Mouse (Mus musculus) neural tube, embryonic 13.5 days (tissue): Measurements from ENCODE around the gene Dnph1. TPM values are rescaled to one million over a fixed set of nuclear protein-coding genes. Genes with fewer than 3 reads are reported as not detected.
A peak's percentile ranks its signal among the peaks of the same experiment; 100 is the strongest.

Experiments used
- ATAC-seq: fragments of 200-750 bp; cut with Nextera tagmentation; 2 replicates; pipeline ENCODE4 v1.8.0; 2017; ENCODE audit warnings: low read depth, mild to moderate bottlenecking, moderate TSS enrichment, moderate library complexity
- H3K27ac ChIP-seq: fragments of 300-500 bp; sonication (generic); replicated peaks from 2 replicates; pipeline ENCODE4 v1.5.1; 2015; ENCODE audit warnings: moderate library complexity, mild to moderate bottlenecking, inconsistent platforms
- H3K27me3 ChIP-seq: fragments of 300-500 bp; sonication (generic); 2 replicates; pipeline ENCODE4 v1.6.1; 2015; ENCODE audit warnings: mild to moderate bottlenecking, inconsistent platforms
- H3K36me3 ChIP-seq: fragments of 300-500 bp; sonication (generic); 2 replicates; pipeline ENCODE4 v1.6.1; 2015; ENCODE audit warnings: mild to moderate bottlenecking, inconsistent platforms
- H3K4me1 ChIP-seq: fragments of 300-500 bp; sonication (generic); replicated peaks from 2 replicates; pipeline ENCODE4 v1.6.1; 2015; ENCODE audit warnings: inconsistent platforms
- H3K4me2 ChIP-seq: fragments of 300-500 bp; sonication (generic); 2 replicates; pipeline ENCODE4 v1.6.1; 2015; ENCODE audit warnings: inconsistent platforms, mild to moderate bottlenecking, moderate library complexity
- H3K4me3 ChIP-seq: fragments of 300-500 bp; sonication (generic); 2 replicates; pipeline ENCODE4 v1.5.1; 2015; ENCODE audit warnings: mild to moderate bottlenecking, inconsistent platforms
- H3K9ac ChIP-seq: fragments of 300-500 bp; sonication (generic); 2 replicates; pipeline ENCODE4 v1.6.1; 2015; ENCODE audit warnings: moderate library complexity, mild to moderate bottlenecking, inconsistent platforms
- H3K9me3 ChIP-seq: fragments of 300-500 bp; sonication (generic); 2 replicates; pipeline ENCODE4 v1.6.1; 2016; ENCODE audit warnings: inconsistent platforms
- WGBS: fragments of 180-500 bp; shearing (Covaris S2); methylation state at CpG from one replicate; pipeline ENCODE4 v1.1.7; 2015; 5-methylcytosine and 5-hydroxymethylcytosine counted together
- polyA plus RNA-seq: library from polyadenylated mRNA; unstranded; fragments of >200 nt; fragmentation: Nextera tagmentation; extraction: Ambion mirVana; gene quantifications from 2 replicates; pipeline ENCODE4 v1.2.1, GENCODE M21; 2015

Dnph1 gene
- polyA plus RNA-seq, 1 experiment from 2014 or later = 19.0 TPM

DNA sequence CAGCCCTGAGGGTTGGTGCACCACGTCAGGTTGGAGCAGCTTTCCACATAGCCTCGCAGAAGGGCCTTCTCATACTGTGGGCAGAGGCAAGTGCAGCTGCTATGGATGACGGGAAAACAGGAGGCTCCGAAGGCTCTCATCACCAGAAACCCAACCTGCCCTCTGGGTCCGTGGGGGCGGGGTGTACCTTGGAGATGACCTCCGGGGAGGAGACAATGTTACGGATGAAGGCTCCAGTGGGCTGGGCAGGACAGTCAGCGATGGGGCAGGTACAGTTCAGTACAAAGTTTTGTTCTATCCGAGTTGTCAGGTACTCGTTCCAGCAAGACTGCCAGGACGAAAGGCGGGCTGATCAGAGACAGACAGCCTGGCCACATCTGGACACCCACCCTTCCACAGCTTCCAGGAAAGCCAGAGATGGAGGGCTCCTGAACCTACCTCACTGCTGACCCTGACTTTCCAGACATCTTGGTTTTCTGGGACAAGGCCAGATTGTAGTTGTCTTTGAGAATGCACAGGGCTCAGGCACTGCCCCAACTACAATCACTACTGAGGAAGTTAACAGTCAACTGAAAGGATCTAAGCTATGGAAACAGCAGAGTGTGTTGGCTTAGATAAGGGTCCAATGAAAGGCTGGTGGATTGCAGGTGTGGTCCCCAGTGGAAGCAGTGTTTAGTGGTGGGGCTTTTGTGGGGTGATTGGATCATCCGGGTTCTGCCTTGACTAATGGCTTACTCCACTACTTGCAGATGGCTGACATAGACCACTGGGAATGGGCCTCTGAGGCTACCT is 7.5 kb downstream of the Dnph1 start:
- Histone ChIP-seq H3K27me3 (no peaks in the 10 kb centered on the region), H3K9ac (no peak overlapping the region), H3K9me3 (no peaks in the 10 kb centered on the region), H3K27ac (no peak overlapping the region), H3K4me3 (no peak overlapping the region), H3K4me1 (no peaks in the 10 kb centered on the region; the same call in 1 of the 2 replicates), H3K36me3 (peaks cover 68% of the 10 kb centered on the region), H3K4me2 (no peak overlapping the region)
- no peak for ATAC-seq
- 87% methylated on average over 14 of the region's 14 CpGs for WGBS

DNA sequence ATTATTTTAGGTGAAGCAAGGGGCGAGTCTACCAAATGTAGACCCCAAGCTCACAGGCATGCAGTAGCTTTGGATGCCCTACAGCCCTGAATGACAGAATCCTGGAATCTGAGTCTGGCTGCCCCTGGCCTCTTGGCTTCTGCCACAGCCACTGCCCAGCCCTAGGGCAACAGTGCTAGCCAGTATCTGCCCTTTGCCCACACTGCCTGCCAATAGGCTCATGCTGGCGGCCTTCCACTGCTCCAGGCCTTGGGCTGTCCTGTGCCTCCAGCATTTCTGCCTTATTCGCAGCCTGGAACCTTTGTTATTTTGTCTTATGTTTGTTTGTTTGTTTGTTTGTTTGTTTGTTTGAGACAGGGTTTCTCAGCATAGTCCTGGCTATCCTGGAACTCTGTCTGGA is 9.1 kb downstream of the Dnph1 start:
- H3K4me1 ChIP-seq = no peaks in the 10 kb centered on the region; the same call in 1 of the 2 replicates
- no peak overlapping the region for H3K27ac ChIP-seq
- 93% methylated on average over 3 of the region's 3 CpGs for WGBS
- no peak overlapping the region for H3K4me2 ChIP-seq
- H3K9me3 ChIP-seq = no peaks in the 10 kb centered on the region
- no peak for ATAC-seq
- no peaks in the 10 kb centered on the region for H3K27me3 ChIP-seq
- H3K4me3 ChIP-seq = no peak overlapping the region
- H3K36me3 ChIP-seq = peaks cover 61% of the 10 kb centered on the region
- no peak overlapping the region for H3K9ac ChIP-seq

DNA sequence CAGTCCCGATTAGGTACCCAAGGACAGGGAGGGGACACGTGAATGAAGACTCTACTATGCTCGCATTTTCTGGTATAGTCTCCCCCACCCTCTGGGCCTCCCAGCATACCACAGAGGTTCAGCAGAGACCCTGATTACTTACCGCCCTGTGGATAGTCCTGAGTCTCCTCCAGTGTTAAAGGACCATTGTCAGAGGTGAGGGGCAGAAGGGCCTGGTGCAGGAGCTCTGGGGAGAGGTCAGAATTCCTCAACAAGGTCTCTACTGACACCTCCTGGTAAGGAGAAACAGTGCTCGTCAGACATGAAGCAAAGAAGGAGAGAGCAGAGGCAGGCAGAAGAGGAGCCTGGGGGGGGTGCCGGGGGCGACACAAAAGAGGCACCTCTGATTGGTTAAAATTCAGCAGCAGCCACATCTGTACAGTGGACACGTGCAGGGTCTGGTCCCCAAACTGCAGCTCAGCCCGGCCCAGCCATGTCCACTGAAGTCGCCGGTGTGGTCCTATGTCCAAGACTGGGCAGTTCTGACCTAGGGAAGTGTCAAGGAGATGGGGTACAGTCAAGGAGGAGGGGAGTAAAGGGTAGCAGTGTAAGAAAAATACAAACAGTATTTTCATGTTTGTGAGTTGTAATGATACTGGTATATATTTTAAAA is 14.7 kb downstream of the Dnph1 start:
- 47% methylated on average over 11 of the region's 11 CpGs for WGBS
- peak overlapping the region; percentile 41; the same call in 1 of the 2 replicates for H3K9ac ChIP-seq
- no peak overlapping the region for H3K27ac ChIP-seq
- H3K9me3 ChIP-seq = no peaks in the 10 kb centered on the region
- no peak overlapping the region for H3K4me2 ChIP-seq
- no peaks in the 10 kb centered on the region; the same call in 1 of the 2 replicates for H3K4me1 ChIP-seq
- H3K36me3 ChIP-seq = peaks cover 32% of the 10 kb centered on the region
- H3K27me3 ChIP-seq = no peaks in the 10 kb centered on the region
- 0 out of 2 replicates have a peak, but pooled peaks have one; percentile 30 for ATAC-seq
- no peak overlapping the region for H3K4me3 ChIP-seq

DNA sequence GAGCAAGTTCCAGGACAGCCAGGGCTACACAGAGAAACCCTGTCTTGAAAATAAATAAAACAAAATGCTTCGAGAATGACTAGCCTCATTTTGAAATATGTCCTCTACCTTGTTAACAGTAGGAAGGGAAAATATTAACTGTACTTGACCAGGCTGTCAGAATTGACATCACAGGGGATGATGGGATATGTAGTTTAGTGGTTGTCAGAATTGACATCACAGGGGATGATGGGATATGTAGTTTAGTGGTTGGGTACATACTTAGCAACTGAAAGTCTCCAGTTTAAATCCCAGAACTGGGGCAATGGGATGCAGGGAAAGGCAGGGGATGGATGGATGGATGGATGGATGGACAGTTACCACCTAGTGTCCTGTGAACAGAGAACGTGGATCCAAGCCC is 16.8 kb downstream of the Dnph1 start:
- Histone ChIP-seq H3K27ac (no peak overlapping the region), H3K9me3 (no peaks in the 10 kb centered on the region), H3K4me1 (no peaks in the 10 kb centered on the region; the same call in 1 of the 2 replicates), H3K4me2 (no peak overlapping the region), H3K36me3 (peaks cover 27% of the 10 kb centered on the region), H3K27me3 (no peaks in the 10 kb centered on the region), H3K9ac (no peak overlapping the region), H3K4me3 (no peak overlapping the region)
- no peak for ATAC-seq
- 56% methylated on average over 2 of the region's 2 CpGs for WGBS

DNA sequence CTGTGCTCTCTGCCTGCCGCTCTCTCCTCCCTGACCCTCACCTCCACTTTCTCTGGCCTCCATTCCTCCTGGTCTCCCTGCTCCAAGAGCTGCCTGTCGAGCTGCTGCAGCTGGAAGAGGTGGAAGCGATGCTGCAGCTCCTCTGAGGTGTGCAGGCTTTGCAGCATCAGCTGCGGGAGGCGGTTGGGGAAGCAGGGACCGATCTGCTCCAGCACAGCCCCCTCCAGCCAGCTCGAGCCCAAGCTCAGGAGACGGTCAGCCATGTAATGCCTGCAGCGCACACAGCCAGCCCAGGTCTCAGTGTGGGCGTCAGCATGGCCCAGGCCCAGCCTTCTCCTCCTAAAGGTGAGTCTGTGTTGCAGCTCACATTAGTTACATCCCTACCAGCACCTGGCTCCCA is 23.5 kb downstream of the Dnph1 start:
- H3K9ac ChIP-seq = 0 out of 2 replicates have a peak overlapping the region, but pooled peaks have one; percentile 26
- H3K36me3 ChIP-seq = peaks cover 38% of the 10 kb centered on the region
- 59% methylated on average over 10 of the region's 10 CpGs for WGBS
- peak overlapping the region; percentile 14 for H3K4me2 ChIP-seq
- H3K4me1 ChIP-seq = 0 out of 2 replicates have a peak, but pooled peaks cover 7% of the 10 kb centered on the region
- ATAC-seq = no peak
- H3K9me3 ChIP-seq = no peaks in the 10 kb centered on the region
- no peak overlapping the region for H3K27ac ChIP-seq
- 0 out of 2 replicates have a peak overlapping the region, but pooled peaks have one; percentile 9 for H3K4me3 ChIP-seq
- H3K27me3 ChIP-seq = peaks cover 35% of the 10 kb centered on the region

DNA sequence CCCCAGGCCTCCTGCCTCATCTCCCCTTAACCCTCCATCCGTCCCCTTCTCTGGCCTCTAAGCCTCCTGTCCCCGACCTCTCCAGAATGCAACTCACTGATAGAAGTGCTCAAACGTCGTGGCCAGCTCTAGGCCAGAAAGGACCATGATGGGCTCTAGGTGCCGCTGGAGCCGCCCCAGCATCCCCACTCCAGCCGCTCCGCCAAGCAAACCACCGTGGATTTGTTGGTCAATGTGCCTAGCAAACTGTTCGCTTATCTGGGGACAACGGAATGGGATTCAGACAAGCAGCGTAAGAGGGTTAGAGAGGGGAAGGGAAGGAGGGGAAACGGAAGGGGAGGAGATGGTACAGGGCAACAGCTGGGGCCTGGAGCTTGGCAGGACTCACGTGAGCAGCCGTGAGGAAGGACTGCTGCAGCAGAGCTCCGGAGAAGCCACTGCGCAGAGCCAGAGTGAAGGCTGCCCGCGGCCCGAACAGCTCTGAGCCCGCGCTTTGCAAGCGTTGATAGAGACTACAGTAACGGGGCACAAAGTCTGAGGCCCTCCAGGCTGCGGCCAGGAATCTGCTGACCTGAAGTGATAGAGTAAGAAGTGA is 24.0 kb downstream of the Dnph1 start:
- ATAC-seq = no peak
- peak overlapping the region; percentile 14 for H3K4me2 ChIP-seq
- WGBS = 49% methylated on average over 25 of the region's 25 CpGs

DNA sequence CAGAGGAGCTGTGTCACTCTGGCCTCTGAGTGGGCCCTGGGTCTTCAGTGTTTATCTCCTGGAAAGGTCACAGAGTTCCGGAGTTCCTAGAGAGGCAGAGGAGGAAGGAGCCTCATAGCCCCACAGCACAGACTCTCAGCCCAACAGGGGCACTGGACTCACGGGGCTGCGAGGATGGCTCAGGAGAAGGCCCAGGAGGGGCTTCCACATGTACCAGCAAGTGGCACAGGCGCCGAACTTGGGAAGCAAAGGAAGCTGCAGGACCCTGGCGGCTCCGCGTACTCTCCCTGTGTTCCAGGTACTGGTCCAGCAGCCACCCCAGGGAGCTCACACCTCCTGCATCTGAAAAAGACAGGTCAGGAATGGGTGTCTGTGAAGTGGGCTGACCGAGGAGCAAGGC is 24.7 kb downstream of the Dnph1 start:
- peak overlapping the region; percentile 7; the same call in 1 of the 2 replicates for H3K4me2 ChIP-seq
- 79% methylated on average over 9 of the region's 9 CpGs for WGBS
- peaks cover 36% of the 10 kb centered on the region for H3K27me3 ChIP-seq
- H3K4me3 ChIP-seq = no peak overlapping the region
- ATAC-seq = no peak
- peaks cover 48% of the 10 kb centered on the region for H3K36me3 ChIP-seq
- H3K9ac ChIP-seq = no peak overlapping the region
- no peaks in the 10 kb centered on the region for H3K9me3 ChIP-seq
- H3K27ac ChIP-seq = no peak overlapping the region
- 0 out of 2 replicates have a peak, but pooled peaks cover 7% of the 10 kb centered on the region for H3K4me1 ChIP-seq

More for the DNA sequence above, 24.0 kb downstream of the Dnph1 start:
- H3K4me1 ChIP-seq = 0 out of 2 replicates have a peak, but pooled peaks cover 7% of the 10 kb centered on the region
- peaks cover 36% of the 10 kb centered on the region for H3K27me3 ChIP-seq
- 0 out of 2 replicates have a peak overlapping the region, but pooled peaks have one; percentile 9 for H3K4me3 ChIP-seq
- H3K36me3 ChIP-seq = peaks cover 43% of the 10 kb centered on the region
- 0 out of 2 replicates have a peak overlapping the region, but pooled peaks have one; percentile 26 for H3K9ac ChIP-seq
- no peak overlapping the region for H3K27ac ChIP-seq
- no peaks in the 10 kb centered on the region for H3K9me3 ChIP-seq

DNA sequence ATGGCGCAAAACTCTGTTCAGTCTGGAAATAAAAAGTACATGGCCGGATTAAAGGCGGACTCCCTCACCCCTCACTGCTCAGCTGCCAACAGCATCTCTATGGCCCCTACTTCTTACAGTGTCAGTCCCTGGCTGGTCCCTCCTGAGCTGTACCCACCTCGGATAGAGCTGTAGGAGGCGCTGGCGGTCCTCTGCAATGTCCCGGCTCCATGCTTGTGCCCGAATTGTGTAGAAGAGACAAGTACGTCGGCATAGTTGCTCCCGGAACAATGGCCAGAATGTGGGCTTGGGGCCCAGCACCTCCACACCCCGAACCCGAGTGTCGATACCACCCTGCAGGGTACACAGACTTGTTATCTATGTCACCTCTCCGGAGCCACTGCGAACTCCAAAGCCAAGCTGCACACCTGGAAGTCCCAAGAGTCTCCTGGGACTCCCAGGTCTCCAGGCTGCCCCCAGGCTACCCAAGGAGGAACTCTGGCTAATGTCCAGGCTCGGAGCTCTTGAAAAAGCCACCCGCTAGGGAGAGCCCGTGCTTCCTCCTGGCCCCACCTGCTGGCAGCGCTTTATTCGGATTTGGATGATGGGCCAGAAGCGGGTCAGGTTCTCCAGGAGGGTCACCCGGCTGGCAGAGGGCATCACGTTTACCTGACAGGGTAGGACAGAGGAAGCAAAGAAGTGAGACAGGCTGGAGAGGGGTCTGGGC is 25.6 kb downstream of the Dnph1 start:
- no peak for ATAC-seq

DNA sequence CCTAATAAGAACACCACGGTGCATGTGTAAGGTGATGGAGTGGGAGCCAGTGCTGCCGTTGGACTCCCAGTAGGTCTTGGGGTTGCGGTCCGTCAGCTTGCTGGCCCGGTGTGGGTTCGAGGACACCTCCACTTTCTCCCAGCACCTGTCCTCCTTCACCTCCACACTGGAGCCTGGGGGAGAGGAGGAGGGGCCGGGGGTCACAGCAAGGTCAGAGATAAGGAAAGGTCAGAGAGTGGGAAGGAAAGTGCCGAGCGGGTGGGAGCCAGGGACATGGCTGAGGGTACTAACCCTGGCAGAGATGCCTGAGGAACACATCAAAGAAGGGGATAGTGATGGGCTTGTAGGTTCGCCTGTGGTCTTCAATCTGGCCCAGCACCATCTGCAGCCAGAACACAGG is 28.6 kb downstream of the Dnph1 start:
- Histone ChIP-seq H3K4me3 (no peak overlapping the region), H3K9me3 (no peaks in the 10 kb centered on the region), H3K27me3 (peaks cover 30% of the 10 kb centered on the region), H3K9ac (no peak overlapping the region), H3K4me1 (0 out of 2 replicates have a peak, but pooled peaks cover 7% of the 10 kb centered on the region), H3K4me2 (no peak overlapping the region), H3K36me3 (peaks cover 57% of the 10 kb centered on the region), H3K27ac (no peak overlapping the region)
- ATAC-seq = no peak
- WGBS = 87% methylated on average over 10 of the region's 10 CpGs

More for the DNA sequence above, 25.6 kb downstream of the Dnph1 start:
- Histone ChIP-seq H3K36me3 (peaks cover 49% of the 10 kb centered on the region), H3K9ac (no peak overlapping the region), H3K4me2 (no peak overlapping the region), H3K4me1 (0 out of 2 replicates have a peak, but pooled peaks cover 7% of the 10 kb centered on the region), H3K27ac (no peak overlapping the region), H3K27me3 (peaks cover 36% of the 10 kb centered on the region), H3K4me3 (no peak overlapping the region), H3K9me3 (no peaks in the 10 kb centered on the region)
- 35% methylated on average over 24 of the region's 24 CpGs for WGBS

DNA sequence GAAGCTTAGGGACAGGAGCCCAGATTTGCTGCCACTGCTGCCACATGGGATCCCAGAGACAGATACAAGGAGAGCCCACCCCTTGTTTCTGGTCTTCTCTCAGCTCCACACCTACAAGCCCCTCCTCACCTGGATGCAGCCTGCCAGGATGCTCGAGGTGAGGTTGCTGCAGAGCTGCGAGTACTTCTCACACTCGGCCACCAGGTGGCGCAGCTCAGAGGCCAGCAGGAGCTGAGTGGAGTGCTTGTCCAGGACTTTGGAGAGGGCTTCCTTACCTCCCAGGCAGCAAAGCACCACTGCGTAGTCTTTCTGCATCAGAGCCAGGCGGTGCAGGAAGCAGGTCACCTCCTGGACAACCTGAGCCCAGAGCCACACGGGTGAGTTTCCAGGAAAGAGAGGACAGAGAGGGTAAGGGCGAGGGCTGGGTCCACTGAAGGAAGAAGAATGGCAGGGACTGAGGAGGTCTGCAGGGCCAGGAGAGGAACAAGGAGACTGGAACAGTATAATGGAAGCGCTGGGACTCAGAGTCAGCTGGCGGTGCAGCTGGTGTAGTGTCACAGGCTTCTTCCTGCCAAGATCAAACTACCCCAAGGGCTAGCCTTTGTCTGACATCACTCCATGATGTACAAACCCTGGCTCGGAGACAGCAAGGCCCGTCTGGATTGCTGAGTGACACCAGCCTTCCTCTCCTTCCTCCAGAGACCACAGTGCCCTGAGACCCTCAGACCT is 29.2 kb downstream of the Dnph1 start:
- H3K36me3 ChIP-seq = peaks cover 55% of the 10 kb centered on the region
- 37% methylated on average over 12 of the region's 12 CpGs for WGBS

DNA sequence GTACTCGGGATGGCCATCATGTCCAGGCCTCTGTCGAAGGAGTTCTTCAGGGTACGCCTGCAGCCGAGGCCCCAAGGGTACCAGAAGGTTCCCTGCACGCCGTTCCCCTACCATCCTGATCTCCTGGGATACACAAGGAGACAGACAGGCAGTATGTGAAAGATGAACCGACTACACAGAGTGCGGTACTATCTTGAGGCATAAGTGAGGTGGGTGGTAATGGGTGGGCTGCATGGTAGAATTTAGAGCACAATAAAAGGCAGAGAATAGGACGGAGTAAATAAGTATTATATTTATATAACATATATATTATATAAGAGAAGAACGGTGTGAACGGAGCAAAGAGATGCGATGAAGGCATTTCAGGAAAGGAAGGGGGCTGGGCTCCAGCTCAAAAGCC is 47.1 kb downstream of the Dnph1 start:
- H3K36me3 ChIP-seq = peaks cover 55% of the 10 kb centered on the region
- no peak overlapping the region for H3K27ac ChIP-seq
- 90% methylated on average over 12 of the region's 12 CpGs for WGBS
- peaks cover 12% of the 10 kb centered on the region for H3K27me3 ChIP-seq
- H3K4me1 ChIP-seq = peaks cover 27% of the 10 kb centered on the region
- no peak overlapping the region for H3K4me2 ChIP-seq
- no peak overlapping the region for H3K4me3 ChIP-seq
- H3K9me3 ChIP-seq = no peaks in the 10 kb centered on the region
- ATAC-seq = no peak
- H3K9ac ChIP-seq = no peak overlapping the region

More for the DNA sequence above, 29.2 kb downstream of the Dnph1 start:
- Histone ChIP-seq H3K27me3 (peaks cover 26% of the 10 kb centered on the region), H3K27ac (no peak overlapping the region), H3K9ac (no peak overlapping the region), H3K4me1 (0 out of 2 replicates have a peak, but pooled peaks cover 2% of the 10 kb centered on the region), H3K4me2 (no peak overlapping the region), H3K4me3 (no peak overlapping the region), H3K9me3 (no peaks in the 10 kb centered on the region)
- peak; percentile 52; the same call in 1 of the 2 replicates for ATAC-seq
